Mouse (Mus musculus) forebrain, embryonic 12.5 days (tissue): ENCODE data around the gene Trim37. TPM values are rescaled to one million over a fixed set of nuclear protein-coding genes. Genes with fewer than 3 reads are reported as not detected.

Source experiments
- ATAC-seq: fragments of 200-750 bp; cut with Nextera tagmentation; 2 replicates; pipeline ENCODE4 v1.8.0; 2017; ENCODE audit warnings: moderate TSS enrichment; ENCODE audit not compliant: low FRiP score
- H3K27ac ChIP-seq: fragments of 300-500 bp; sonication (generic); 2 replicates; pipeline ENCODE4 v1.5.1; 2016; ENCODE audit warnings: mild to moderate bottlenecking
- H3K27me3 ChIP-seq: fragments of 300-500 bp; sonication (generic); 2 replicates; pipeline ENCODE4 v1.6.1; 2016; ENCODE audit warnings: mild to moderate bottlenecking
- H3K36me3 ChIP-seq: fragments of 300-500 bp; sonication (generic); replicated peaks from 2 replicates; pipeline ENCODE4 v1.6.1; 2016; ENCODE audit warnings: mild to moderate bottlenecking
- H3K4me1 ChIP-seq: fragments of 300-500 bp; sonication (generic); 2 replicates; pipeline ENCODE4 v1.6.1; 2016
- H3K4me2 ChIP-seq: fragments of 300-500 bp; sonication (generic); 2 replicates; pipeline ENCODE4 v1.6.1; 2016; ENCODE audit warnings: mild to moderate bottlenecking, moderate library complexity
- H3K4me3 ChIP-seq: fragments of 300-500 bp; sonication (generic); replicated peaks from 2 replicates; pipeline ENCODE4 v1.5.1; 2016; ENCODE audit warnings: mild to moderate bottlenecking
- H3K9ac ChIP-seq: fragments of 300-500 bp; sonication (generic); 2 replicates; pipeline ENCODE4 v1.6.1; 2016; ENCODE audit warnings: mild to moderate bottlenecking
- H3K9me3 ChIP-seq: fragments of 300-500 bp; sonication (generic); 2 replicates; pipeline ENCODE4 v1.6.1; 2016
- WGBS: fragments of 180-500 bp; shearing (Covaris S2); methylation state at CpG from one replicate; pipeline ENCODE4 v1.1.7; 2016; 5-methylcytosine and 5-hydroxymethylcytosine counted together
- polyA plus RNA-seq: library from polyadenylated mRNA; unstranded; fragments of >200 nt; fragmentation: Nextera tagmentation; extraction: Ambion mirVana; gene quantifications from 2 replicates; pipeline ENCODE4 v1.2.1, GENCODE M21; 2016

The Trim37 gene
- polyA plus RNA-seq, 1 experiment from 2014 or later: 105 TPM

GRCm38 (mm10) chr11:87125562-87125961 lies 1.3 kb upstream of the Trim37 start:
- peaks cover 41% of the 10 kb centered on the region for H3K36me3 ChIP-seq
- no peaks in the 10 kb centered on the region for H3K27me3 ChIP-seq
- peak overlapping the region; percentile 97 for H3K27ac ChIP-seq
- peak overlapping the region; percentile 65 for H3K4me2 ChIP-seq
- no peaks in the 10 kb centered on the region for H3K9me3 ChIP-seq
- no peak overlapping the region for H3K9ac ChIP-seq
- 45% methylated on average over 4 of the region's 4 CpGs for WGBS
- H3K4me3 ChIP-seq: peak overlapping the region; percentile 95; the same call in 1 of the 2 replicates
- ATAC-seq: no peak
- H3K4me1 ChIP-seq: peaks cover 19% of the 10 kb centered on the region

- WGBS: 1% methylated on average over 12 of the region's 12 CpGs
- H3K36me3 ChIP-seq: peaks cover 39% of the 10 kb centered on the region
- no peaks in the 10 kb centered on the region for H3K9me3 ChIP-seq
- H3K9ac ChIP-seq: peak overlapping the region; percentile 87
- peaks cover 19% of the 10 kb centered on the region for H3K4me1 ChIP-seq
- H3K27me3 ChIP-seq: no peaks in the 10 kb centered on the region
- no peak; the same call in 1 of the 2 replicates for ATAC-seq
- peak overlapping the region; percentile 95 for H3K4me3 ChIP-seq
- H3K27ac ChIP-seq: peak overlapping the region; percentile 97
- H3K4me2 ChIP-seq: peak overlapping the region; percentile 65
Measured at GRCm38 (mm10) chr11:87126281-87126823, 525 bp upstream of the Trim37 start.

DNA sequence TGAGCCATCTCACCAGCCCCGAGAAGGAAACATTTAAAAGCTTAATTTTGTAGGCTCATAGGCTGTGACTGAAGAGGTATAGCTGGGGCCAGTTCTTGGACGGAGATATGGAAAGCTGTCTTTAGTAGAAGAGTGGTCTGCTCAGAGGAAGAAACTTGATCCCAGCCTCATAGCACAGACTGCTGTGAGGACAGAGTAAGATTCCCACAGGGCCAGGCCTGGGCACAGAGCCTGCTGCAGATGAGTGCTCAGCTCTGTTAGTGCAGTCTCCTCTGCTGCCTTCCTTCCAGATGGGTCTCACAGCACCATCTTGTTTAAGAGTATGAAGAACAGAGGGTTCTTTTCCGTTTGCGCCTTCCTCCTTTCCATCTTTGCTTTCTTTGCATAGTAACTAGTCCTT lies 9.4 kb downstream of the Trim37 start:
- 90% methylated on average over 4 of the region's 4 CpGs for WGBS
- Histone ChIP-seq H3K9ac (no peak overlapping the region), H3K36me3 (peaks cover 25% of the 10 kb centered on the region), H3K4me3 (no peak overlapping the region), H3K4me1 (no peaks in the 10 kb centered on the region), H3K27me3 (no peaks in the 10 kb centered on the region), H3K9me3 (no peaks in the 10 kb centered on the region), H3K4me2 (no peak overlapping the region), H3K27ac (no peak overlapping the region)
- no peak for ATAC-seq

DNA sequence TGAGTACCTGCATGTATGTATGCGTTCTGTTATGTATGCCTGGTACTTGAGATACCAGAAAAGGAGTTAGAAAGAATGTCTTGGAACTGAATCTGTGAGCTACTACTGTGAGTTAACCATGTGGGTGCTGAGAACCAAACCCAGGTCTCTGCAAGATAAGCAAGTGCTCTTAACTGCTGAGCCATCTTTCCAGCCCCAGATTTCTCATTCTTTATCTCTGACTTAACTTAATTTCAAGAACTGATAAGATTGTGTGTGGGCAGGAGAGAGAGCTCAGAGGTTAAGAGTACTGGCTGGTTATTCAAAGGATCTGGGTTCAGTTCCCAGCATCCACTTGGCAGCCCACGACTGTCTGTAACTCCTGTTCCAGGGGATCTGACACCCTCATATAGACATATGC lies 31.1 kb downstream of the Trim37 start:
- no peak overlapping the region for H3K4me2 ChIP-seq
- H3K36me3 ChIP-seq: peaks cover 36% of the 10 kb centered on the region
- WGBS: 95% methylated on average over 2 of the region's 2 CpGs

GRCm38 (mm10) chr11:87162687-87163086 lies 35.8 kb downstream of the Trim37 start:
- no peak for ATAC-seq
- no peak overlapping the region for H3K4me3 ChIP-seq
- H3K36me3 ChIP-seq: peaks cover 44% of the 10 kb centered on the region
- no peaks in the 10 kb centered on the region for H3K27me3 ChIP-seq
- 96% methylated on average over 4 of the region's 4 CpGs for WGBS
- no peak overlapping the region for H3K4me2 ChIP-seq
- no peaks in the 10 kb centered on the region for H3K9me3 ChIP-seq
- H3K4me1 ChIP-seq: no peaks in the 10 kb centered on the region
- no peak overlapping the region for H3K9ac ChIP-seq
- H3K27ac ChIP-seq: no peak overlapping the region

More for the DNA sequence above, 31.1 kb downstream of the Trim37 start:
- Histone ChIP-seq H3K9ac (no peak overlapping the region), H3K27me3 (no peaks in the 10 kb centered on the region), H3K4me3 (no peak overlapping the region), H3K27ac (no peak overlapping the region), H3K9me3 (no peaks in the 10 kb centered on the region), H3K4me1 (no peaks in the 10 kb centered on the region)
- ATAC-seq: no peak

DNA sequence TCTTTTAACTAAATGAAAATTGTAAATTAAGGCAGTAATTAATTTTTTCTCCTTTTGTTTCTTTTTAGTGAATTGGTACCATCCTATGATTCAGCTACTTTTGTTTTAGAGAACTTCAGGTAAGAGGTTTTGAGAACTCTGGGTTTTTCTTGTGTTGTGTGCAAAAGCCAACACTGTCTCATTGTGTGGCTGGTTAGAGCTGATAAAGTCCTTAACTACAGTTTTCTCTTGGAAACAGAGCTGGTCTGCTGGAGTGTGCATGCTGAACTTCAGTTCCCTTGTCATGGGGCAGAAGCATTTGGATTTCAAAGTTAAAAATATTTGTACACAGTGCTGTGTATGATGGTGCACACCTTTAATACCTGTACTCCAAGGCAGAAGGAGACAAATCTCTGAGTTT lies 36.9 kb downstream of the Trim37 start:
- H3K27ac ChIP-seq: no peak overlapping the region
- ATAC-seq: no peak
- no peak overlapping the region for H3K9ac ChIP-seq
- H3K9me3 ChIP-seq: no peaks in the 10 kb centered on the region
- H3K4me3 ChIP-seq: no peak overlapping the region
- no peaks in the 10 kb centered on the region for H3K27me3 ChIP-seq
- peaks cover 54% of the 10 kb centered on the region for H3K36me3 ChIP-seq
- no peaks in the 10 kb centered on the region for H3K4me1 ChIP-seq
- no peak overlapping the region for H3K4me2 ChIP-seq

DNA sequence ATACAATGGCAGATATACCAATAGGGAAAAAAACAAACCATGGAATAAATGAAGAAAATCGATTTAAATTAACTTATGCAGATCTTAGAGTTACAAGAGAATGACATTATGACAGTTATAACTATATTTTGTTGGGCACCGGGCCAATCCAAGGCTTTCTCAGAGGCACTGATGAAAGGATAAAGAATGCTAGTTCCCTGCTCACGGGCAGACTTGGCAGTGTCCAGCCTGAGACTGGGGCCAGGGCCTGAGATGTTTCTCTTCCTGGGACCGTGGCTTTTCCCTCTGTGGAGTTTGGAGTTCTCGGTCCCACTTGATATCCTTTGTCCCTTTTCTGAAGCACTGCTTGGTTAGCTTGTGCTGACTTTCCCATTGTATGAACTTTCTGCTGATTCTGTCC lies 46.7 kb downstream of the Trim37 start:
- H3K9me3 ChIP-seq: no peaks in the 10 kb centered on the region
- H3K36me3 ChIP-seq: peaks cover 32% of the 10 kb centered on the region
- ATAC-seq: no peak
- no peak overlapping the region for H3K9ac ChIP-seq
- no peaks in the 10 kb centered on the region for H3K4me1 ChIP-seq
- WGBS: 91% methylated on average over 5 of the region's 5 CpGs
- H3K27me3 ChIP-seq: no peaks in the 10 kb centered on the region
- H3K4me3 ChIP-seq: no peak overlapping the region
- no peak overlapping the region for H3K27ac ChIP-seq
- no peak overlapping the region for H3K4me2 ChIP-seq

DNA sequence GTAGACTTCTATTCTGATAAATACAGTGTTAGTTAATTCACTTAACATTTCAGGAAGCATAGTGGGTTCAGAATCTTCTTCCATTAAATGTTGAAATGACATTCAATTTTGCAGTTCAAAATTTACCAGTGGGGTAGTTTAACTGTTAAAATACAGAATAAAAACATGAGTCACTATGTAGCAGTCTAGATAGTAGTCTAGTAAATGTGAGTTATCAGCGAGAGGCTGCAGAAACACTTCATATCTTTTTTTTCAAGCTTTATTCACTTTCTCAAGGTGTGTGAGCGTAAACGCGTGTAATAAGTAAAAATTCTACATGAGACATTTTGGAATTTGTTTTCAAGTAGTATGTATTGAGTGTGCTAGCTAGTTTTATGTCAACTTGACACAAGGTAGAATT lies 48.2 kb downstream of the Trim37 start:
- no peak overlapping the region for H3K27ac ChIP-seq
- no peak overlapping the region for H3K4me3 ChIP-seq
- H3K36me3 ChIP-seq: peaks cover 27% of the 10 kb centered on the region
- no peak overlapping the region for H3K9ac ChIP-seq
- no peaks in the 10 kb centered on the region for H3K27me3 ChIP-seq
- no peaks in the 10 kb centered on the region for H3K9me3 ChIP-seq
- H3K4me1 ChIP-seq: no peaks in the 10 kb centered on the region
- no peak overlapping the region for H3K4me2 ChIP-seq
- no peak for ATAC-seq
- 96% methylated on average over 4 of the region's 4 CpGs for WGBS

- Histone ChIP-seq H3K27me3 (no peaks in the 10 kb centered on the region), H3K27ac (no peak overlapping the region), H3K9ac (no peak overlapping the region), H3K4me3 (no peak overlapping the region), H3K9me3 (no peaks in the 10 kb centered on the region), H3K4me1 (no peaks in the 10 kb centered on the region), H3K4me2 (no peak overlapping the region), H3K36me3 (peaks cover 44% of the 10 kb centered on the region)
- 89% methylated on average over 5 of the region's 5 CpGs for WGBS
- ATAC-seq: no peak
Measured at GRCm38 (mm10) chr11:87212313-87212712, 85.4 kb downstream of the Trim37 start.

DNA sequence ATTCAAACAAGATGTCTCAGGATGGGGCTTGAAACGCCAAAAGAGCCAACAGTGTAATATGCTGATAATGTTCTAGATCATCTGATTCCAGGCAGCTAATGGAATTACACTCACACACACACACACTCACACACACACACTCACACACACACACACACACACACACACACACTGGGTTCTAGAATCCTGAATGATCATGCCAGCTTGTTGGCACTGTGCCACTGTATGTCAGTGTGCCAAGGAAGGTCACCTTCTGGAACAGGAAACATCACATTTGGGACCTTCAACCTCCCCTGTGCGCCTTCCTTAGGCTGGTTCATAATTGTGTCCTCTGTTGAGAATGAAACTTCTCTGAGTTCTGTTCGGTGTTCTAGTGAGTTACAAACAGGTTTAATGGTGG lies 95.8 kb downstream of the Trim37 start:
- H3K27ac ChIP-seq: no peak overlapping the region
- no peak overlapping the region for H3K4me3 ChIP-seq
- peaks cover 45% of the 10 kb centered on the region for H3K36me3 ChIP-seq
- H3K9ac ChIP-seq: no peak overlapping the region
- no peaks in the 10 kb centered on the region for H3K27me3 ChIP-seq
- WGBS: 95% methylated on average over 3 of the region's 3 CpGs
- H3K4me2 ChIP-seq: no peak overlapping the region
- no peaks in the 10 kb centered on the region for H3K9me3 ChIP-seq
- H3K4me1 ChIP-seq: no peaks in the 10 kb centered on the region
- ATAC-seq: no peak

GRCm38 (mm10) chr11:87227056-87227455 lies 100.2 kb downstream of the Trim37 start:
- no peak overlapping the region for H3K4me3 ChIP-seq
- no peak for ATAC-seq
- no peaks in the 10 kb centered on the region for H3K4me1 ChIP-seq
- H3K27ac ChIP-seq: no peak overlapping the region
- WGBS: 86% methylated on average over 5 of the region's 5 CpGs
- no peak overlapping the region for H3K4me2 ChIP-seq
- H3K9ac ChIP-seq: no peak overlapping the region
- no peaks in the 10 kb centered on the region for H3K27me3 ChIP-seq
- no peaks in the 10 kb centered on the region for H3K9me3 ChIP-seq
- peaks cover 46% of the 10 kb centered on the region for H3K36me3 ChIP-seq

GRCm38 (mm10) chr11:87233377-87233776 lies 106.5 kb downstream of the Trim37 start:
- no peak overlapping the region for H3K27ac ChIP-seq
- no peak overlapping the region for H3K4me2 ChIP-seq
- H3K36me3 ChIP-seq: peaks cover 41% of the 10 kb centered on the region
- no peak overlapping the region for H3K9ac ChIP-seq
- H3K27me3 ChIP-seq: no peaks in the 10 kb centered on the region
- no peak overlapping the region for H3K4me3 ChIP-seq
- H3K4me1 ChIP-seq: no peaks in the 10 kb centered on the region
- H3K9me3 ChIP-seq: no peaks in the 10 kb centered on the region
- WGBS: 93% methylated on average over 5 of the region's 5 CpGs
- no peak for ATAC-seq

DNA sequence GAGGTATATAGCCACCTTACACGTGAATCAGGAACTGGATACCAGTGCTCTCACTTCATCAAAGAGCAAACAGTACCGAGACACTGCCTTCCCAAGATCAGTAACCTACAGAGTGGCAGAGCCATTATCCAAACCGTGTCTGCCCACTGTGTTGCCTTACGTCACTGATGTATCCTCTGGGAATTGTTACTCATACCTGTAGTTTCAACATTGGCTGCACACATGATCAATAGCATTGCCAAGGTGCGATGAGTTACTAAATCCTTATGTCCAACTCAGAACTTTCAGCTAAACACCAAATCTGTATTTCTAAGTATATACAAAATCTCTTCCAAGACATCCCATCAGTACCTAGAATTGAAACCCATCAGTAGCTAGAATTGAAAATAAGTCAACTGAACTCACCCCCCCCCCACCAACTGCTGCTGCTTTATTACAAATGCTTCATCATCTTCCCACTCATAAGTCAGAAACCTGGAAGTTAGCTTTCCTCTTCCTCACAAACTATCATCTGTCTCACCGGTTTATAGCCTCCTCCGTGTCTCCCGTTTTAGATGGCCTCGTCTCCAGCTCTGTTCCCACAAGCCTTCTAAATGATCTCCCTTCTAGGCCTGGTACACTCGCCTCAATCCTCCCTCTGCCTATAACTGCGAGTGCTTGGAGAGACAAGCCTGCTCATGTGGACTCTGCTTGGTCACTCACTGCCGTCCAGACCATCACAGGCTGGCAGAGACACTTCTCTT lies 108.0 kb downstream of the Trim37 start:
- H3K27me3 ChIP-seq: no peaks in the 10 kb centered on the region
- H3K4me3 ChIP-seq: no peak overlapping the region
- no peak overlapping the region for H3K27ac ChIP-seq
- WGBS: 92% methylated on average over 12 of the region's 12 CpGs
- ATAC-seq: no peak
- H3K9ac ChIP-seq: no peak overlapping the region
- no peak overlapping the region for H3K4me2 ChIP-seq
- H3K36me3 ChIP-seq: peaks cover 40% of the 10 kb centered on the region
- no peaks in the 10 kb centered on the region for H3K4me1 ChIP-seq
- H3K9me3 ChIP-seq: no peaks in the 10 kb centered on the region
